Mouse (Mus musculus) liver, postnatal 0 days (tissue): ENCODE results near the gene Capzb.
A peak's percentile ranks its signal among the peaks of the same experiment; 100 is the strongest.

Source experiments
- CTCF ChIP-seq: sonication (generic); IDR thresholded peaks from 2 replicates; pipeline ENCODE4 v1.5.1; 2016; ENCODE audit warnings: antibody characterized with exemption, low read depth
- EP300 ChIP-seq: IDR thresholded peaks from 2 replicates; pipeline ENCODE4 v1.6.1; 2016; ENCODE audit warnings: antibody characterized with exemption, low read depth, mild to moderate bottlenecking

DNA sequence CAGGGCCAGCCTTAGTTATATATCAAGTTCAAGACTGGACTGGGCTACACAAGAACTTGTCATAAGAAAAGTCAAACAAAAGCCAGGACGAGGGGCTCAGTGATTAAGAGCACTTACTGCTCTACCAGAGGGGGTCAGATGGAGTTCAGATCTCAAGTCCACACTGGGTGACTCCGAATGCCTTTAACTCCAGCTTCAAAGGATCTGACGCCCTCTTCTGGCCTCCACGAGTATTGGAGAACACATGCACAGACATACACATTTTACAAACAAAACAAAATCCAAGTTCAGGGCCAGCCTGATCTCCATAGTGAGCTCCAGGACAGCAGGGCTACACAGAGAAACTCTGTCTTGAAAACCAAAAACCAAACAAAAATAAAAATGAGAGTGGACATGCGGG, 13.1 kb downstream of the Capzb start:
- TF ChIP-seq CTCF (peak; percentile 66), EP300 (no peak)
